Mouse (Mus musculus) heart, postnatal 14 days (tissue): ENCODE measurements around the gene Bcl7c. TPM values are rescaled to one million over a fixed set of nuclear protein-coding genes. Genes with fewer than 3 reads are reported as not detected.
"Not testable (repeated sequence)": the region's sequence is repeated elsewhere in the genome, so short reads cannot be mapped to it uniquely, and the experiment has no call there.

ENCODE experiments used
- DNase-seq, 2 experiments: peaks; one replicate each; pipeline ENCODE4 v3.0.0; 2021 to 2022
- intact Hi-C: fragments of 180-260 bp; cut with DNase I; formaldehyde crosslinking; loops from one replicate; pipeline ENCODE4 v1.15.1; 2025
- total RNA-seq, 2 experiments: library from RNA; stranded (reverse); gene quantifications; 2 replicates each; pipeline ENCODE4 v1.2.3; 2021

Bcl7c gene
- total RNA-seq, 2 experiments from 2014 or later = 33.5 to 47.3 TPM

DNA sequence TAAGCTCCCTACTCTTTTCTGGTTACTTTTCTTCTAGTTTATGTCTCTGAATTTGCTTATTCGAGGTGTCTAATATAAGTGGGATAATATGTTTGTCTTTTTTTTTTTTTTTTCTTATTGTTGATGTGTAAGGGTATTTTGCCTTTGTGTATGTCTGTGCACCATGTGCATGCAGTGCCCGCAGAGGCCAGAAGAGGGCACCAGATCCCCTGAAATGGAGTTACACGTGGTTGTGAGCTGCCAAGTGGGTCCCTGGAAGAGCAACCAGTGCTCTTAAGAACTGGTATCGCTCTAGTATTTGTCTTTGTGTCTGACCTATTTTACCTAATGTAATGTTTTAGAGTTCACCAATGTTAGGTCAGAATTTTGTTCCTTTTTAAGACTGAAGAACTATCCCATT lies 51.8 kb downstream of the Bcl7c start:
- peak; percentile 57 to 78 for DNase-seq
- intact Hi-C loops = no loop called here

DNA sequence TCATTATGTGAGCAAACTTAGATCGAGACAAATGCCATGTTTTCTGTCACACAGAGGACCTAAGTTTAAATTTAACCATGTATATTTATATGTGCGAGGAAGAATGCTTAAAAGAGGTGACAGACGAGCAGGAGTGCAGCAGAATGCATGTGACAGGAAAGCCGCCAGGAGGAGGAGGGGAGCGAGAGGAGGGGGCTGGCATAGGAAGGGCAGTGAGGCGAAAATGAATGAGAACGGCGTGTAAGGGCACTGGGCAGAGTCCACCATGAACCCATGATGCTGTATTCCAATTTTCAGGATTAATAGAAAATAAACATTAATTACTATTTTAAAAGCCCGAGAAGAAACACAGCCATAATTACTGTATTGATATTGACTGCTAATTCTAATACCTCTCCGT lies 54.4 kb downstream of the Bcl7c start:
- intact Hi-C loops = no loop called here
- no peak for DNase-seq

GRCm38 (mm10) chr7:127652050-127652449 lies 56.7 kb downstream of the Bcl7c start:
- DNase-seq = no peak
- intact Hi-C loops = no loop called here

- DNase-seq = no peak
- intact Hi-C loops = no loop called here
Measured at GRCm38 (mm10) chr7:127651624-127652023, 57.1 kb downstream of the Bcl7c start.

- intact Hi-C loops = no loop called here
Measured at GRCm38 (mm10) chr7:127649206-127649605, 59.5 kb downstream of the Bcl7c start.

DNA sequence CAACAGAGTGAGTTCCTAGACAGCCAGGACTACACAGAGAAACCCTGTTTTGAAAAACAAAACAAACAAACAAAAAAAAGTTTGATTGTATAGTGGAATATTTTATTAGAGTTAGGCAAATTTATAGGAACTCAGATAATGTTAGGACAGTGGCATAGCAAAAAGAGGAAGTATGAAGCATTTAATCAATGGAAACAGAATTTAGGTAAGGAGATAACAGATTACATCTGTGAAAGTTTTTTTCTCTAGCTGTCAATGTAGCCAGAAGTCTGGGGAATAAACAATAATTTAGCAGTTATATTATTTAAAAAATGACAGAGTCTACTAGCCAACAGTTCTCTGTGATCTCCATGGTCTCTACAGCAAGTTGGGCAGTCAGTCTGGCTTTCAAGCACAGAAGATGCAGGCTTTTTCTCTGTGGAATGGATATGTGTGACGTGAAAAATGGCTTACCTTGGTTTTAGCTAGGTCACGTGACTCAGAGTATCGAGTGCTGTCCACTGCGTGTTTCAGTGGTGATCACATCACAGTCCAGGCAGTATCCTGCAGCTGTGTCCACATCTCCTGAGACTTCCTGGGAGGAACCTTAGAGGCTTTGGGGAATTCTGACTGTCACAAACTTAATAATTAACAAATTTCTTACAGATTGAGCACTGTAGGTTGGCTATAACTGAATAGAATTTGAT lies 60.1 kb downstream of the Bcl7c start:
- intact Hi-C loops = no loop called here
- DNase-seq = no peak

More at GRCm38 (mm10) chr7:127649206-127649605, 59.5 kb downstream of the Bcl7c start:
- DNase-seq = no peak

- intact Hi-C loops = not testable (repeated sequence)
Measured at GRCm38 (mm10) chr7:127647576-127647975, 61.2 kb downstream of the Bcl7c start.

GRCm38 (mm10) chr7:127646363-127646762 lies 62.4 kb downstream of the Bcl7c start:
- intact Hi-C loops = no loop called here
- DNase-seq = no peak

More at GRCm38 (mm10) chr7:127647576-127647975, 61.2 kb downstream of the Bcl7c start:
- DNase-seq = not testable (repeated sequence)

DNA sequence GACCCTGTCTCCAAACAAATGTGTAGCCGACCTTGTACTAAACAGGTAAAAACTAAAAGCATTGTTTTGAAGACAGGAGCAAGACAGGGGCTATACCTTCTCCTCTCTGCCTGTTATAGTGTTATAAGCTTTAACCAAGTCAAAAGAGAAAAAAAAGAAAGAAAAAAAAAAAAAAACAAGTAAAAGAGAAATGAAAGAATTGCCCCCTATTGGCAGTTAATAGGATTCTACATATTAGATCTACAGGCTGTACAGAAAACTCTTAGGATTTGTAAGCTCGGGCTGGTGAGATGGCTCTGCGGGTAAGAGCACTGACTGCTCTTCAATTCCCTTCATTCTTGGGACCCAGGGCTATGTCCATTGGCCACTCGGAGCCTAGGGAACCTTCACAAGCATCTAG lies 66.5 kb downstream of the Bcl7c start:
- DNase-seq = no peak
- intact Hi-C loops = no loop called here

GRCm38 (mm10) chr7:127641260-127641659 lies 67.5 kb downstream of the Bcl7c start:
- DNase-seq = peak; percentile 7 to 12
- intact Hi-C loops = no loop called here

DNA sequence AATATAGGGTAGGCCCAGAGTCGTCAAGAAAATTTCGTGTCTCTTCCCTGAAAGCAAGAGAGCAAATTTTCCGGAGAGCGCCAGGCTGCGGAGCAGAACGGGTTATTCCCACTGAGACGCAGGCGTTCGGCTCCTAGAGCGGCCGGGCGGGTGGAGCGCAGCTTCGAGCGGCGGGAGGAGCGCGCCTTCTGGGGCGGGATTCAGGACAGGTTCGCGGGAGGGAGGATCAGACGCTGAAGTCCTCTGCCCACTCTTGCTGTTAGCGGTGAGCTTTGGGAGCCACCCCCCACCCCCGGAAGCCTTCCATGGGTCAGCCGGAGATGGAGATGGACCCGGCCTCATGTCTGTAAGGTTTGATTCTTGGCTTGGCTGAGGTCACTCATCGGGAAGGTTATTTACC lies 71.8 kb downstream of the Bcl7c start:
- intact Hi-C loops = no loop called here
- peak; percentile 81 to 87 for DNase-seq

GRCm38 (mm10) chr7:127631416-127631815 lies 77.3 kb downstream of the Bcl7c start:
- intact Hi-C loops = no loop called here
- no peak for DNase-seq

DNA sequence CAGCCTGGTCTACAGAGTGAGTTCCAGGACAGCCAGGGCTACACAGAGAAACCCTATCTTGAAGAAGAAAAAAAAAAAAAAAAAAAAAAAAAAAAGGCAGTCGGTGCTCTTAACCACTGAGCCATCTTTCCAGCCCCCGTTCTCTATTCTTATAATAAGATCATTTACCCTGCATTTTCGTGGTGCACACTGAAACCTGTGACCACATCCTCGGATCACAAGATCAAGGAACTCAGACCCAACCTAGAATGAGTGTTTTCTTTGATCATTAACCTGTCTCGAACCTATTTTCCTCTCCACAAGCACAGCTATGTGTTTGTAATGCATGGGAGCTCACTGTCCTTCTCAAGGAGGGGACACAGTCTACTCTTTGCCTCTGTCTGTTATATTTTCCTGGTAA lies 80.1 kb downstream of the Bcl7c start:
- intact Hi-C loops = no loop called here
- no peak for DNase-seq

GRCm38 (mm10) chr7:127626471-127626870 lies 82.3 kb downstream of the Bcl7c start:
- no peak for DNase-seq
- intact Hi-C loops = no loop called here

DNA sequence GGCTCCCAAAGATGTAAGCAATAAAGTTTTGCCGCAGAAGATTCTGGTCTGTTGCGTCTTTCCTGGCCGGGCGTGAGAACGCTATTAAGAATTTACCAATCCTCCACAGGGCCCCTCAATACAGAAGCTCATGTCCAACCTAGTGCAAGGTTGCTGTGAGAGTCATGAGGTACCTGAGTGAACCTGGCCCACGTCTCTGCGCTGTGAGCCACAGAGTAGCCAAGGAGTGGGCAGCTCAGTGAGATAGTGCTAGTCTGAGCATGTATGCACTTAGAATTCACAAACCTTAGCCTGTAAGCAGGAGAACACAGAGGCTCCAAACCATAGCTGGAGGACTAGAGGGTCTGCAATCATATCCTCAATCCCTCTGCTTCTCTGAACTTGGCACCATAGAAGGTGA lies 82.7 kb downstream of the Bcl7c start:
- intact Hi-C loops = no loop called here
- no peak for DNase-seq

- intact Hi-C loops, DNase-seq: not testable (repeated sequence)
Measured at GRCm38 (mm10) chr7:127618402-127618801, 90.3 kb downstream of the Bcl7c start.

GRCm38 (mm10) chr7:127617962-127618361 lies 90.8 kb downstream of the Bcl7c start:
- intact Hi-C loops = no loop called here
- DNase-seq = no peak

DNA sequence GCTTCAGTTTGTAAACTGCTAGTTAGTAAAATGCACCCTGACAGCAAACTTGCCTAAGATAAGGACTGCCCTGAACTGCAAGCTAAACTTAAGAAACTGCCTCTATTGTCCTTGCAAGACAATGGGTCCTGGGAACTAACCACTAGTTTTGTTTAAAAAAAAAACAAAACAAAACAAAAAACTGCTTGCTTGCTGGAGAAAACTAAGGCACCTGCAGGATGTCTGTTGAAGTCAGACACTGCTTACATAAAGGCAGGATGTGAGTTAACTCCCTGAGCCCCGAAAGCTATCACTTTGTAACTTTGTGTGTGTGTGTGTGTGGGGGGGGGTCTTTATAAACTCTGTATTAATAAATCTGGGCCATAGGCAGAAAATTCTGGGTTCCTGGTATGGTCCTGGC lies 91.9 kb downstream of the Bcl7c start:
- DNase-seq = no peak
- intact Hi-C loops = no loop called here

DNA sequence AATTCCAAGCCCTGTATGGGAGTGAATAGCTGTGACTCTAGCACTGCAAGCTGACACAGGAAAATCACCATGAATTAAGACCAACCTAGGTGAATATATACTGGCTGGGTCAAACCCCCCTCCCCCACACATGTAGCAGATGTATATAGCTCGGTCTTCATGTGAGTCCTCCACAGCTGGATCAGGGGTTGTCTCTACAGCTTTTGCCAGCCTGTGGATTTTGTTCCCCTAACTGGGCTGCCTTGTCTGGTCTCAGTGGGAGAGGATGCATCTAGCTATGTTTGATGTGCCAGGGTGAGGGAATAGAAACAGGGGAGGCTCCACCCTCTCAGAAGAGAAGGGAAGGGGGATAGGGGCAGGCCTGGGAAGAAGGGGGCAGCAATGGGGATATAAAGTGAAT lies 92.4 kb downstream of the Bcl7c start:
- intact Hi-C loops = no loop called here
- DNase-seq = no peak

- intact Hi-C loops = loop anchor here (1.0 kb wide), 1 partner anchor 25 kb away; no protein-coding TSS in a partner anchor
- peak; percentile 72 to 84 for DNase-seq
Measured at GRCm38 (mm10) chr7:127614891-127615843, 93.6 kb downstream of the Bcl7c start, which contains the start of gene Zfp629. Zfp629 (minus strand) TSS chr7:127615797.

DNA sequence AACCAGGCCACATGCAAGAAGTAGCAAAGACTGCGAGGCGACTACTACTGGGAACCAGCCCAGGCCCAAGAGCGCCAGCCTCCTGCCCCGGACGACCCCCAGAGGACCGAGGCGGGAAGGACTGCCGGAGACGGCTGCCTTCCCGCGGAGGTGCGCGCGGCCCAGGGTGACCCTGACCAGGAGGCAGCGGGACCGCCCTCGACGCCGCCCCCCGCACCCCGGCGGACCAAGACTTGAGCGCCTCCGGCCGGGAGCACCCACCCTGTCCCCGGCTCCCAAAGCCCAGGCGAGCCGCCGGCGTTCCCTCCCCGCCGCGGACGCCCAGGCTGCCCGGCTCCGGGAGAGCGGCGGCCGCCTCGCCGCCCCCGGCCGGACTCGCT lies 94.2 kb downstream of the Bcl7c start:
- intact Hi-C loops = loop anchor here (1.0 kb wide), 1 partner anchor 26 kb away; no protein-coding TSS in a partner anchor
- peak; percentile 71 to 73 for DNase-seq
